Mouse (Mus musculus) kidney, adult 2 months (tissue): ENCODE data around the gene Olfr644. TPM values are rescaled to one million over a fixed set of nuclear protein-coding genes. Genes with fewer than 3 reads are reported as not detected.

ENCODE experiments used
- DNase-seq: peaks from one replicate; pipeline ENCODE4 v3.0.0; 2021
- H3K27ac ChIP-seq: fragments of 200-500 bp; 2 replicates; pipeline ENCODE4 v1.5.1; 2012; ENCODE audit warnings: low read depth, low read length, control low read depth, inconsistent platforms; ENCODE audit not compliant: insufficient read depth
- H3K27me3 ChIP-seq: fragments of 200-500 bp; replicated peaks from 2 replicates; pipeline ENCODE4 v1.6.1; 2012; ENCODE audit warnings: mild to moderate bottlenecking, moderate library complexity, low read length, inconsistent platforms; ENCODE audit not compliant: control insufficient read depth, insufficient read depth
- H3K36me3 ChIP-seq: fragments of 200-500 bp; 2 replicates; pipeline ENCODE4 v1.6.1; 2012; ENCODE audit warnings: mild to moderate bottlenecking, moderate library complexity, low read length, inconsistent platforms; ENCODE audit not compliant: control insufficient read depth, insufficient read depth
- H3K4me1 ChIP-seq: fragments of 200-500 bp; 2 replicates; pipeline ENCODE4 v1.6.1; 2011; ENCODE audit warnings: low read length; ENCODE audit not compliant: control insufficient read depth, insufficient read depth
- H3K4me3 ChIP-seq: fragments of 200-500 bp; 2 replicates; pipeline ENCODE4 v1.5.1; 2011; ENCODE audit warnings: mild to moderate bottlenecking, low read depth, low read length, control low read depth; ENCODE audit not compliant: insufficient read depth
- CTCF ChIP-seq: fragments of 200-500 bp; conservative IDR thresholded peaks from 2 replicates; pipeline ENCODE4 v1.5.1; 2011; ENCODE audit warnings: low read depth, mild to moderate bottlenecking, control low read depth, low read length, moderate library complexity, mixed read lengths; ENCODE audit not compliant: insufficient read depth, insufficient read length
- POLR2A ChIP-seq: fragments of 200-500 bp; IDR thresholded peaks from one replicate; pipeline ENCODE4 v1.6.1; 2011; ENCODE audit warnings: low read depth, low read length, control low read depth
- WGBS: fragments of 180-500 bp; shearing (Covaris S2); methylation state at CpG from one replicate; pipeline ENCODE4 v1.1.7; 2018; 5-methylcytosine and 5-hydroxymethylcytosine counted together
- polyA plus RNA-seq: library from polyadenylated mRNA; depleted of rRNA; stranded (reverse); fragments of >200 nt; gene quantifications from 2 replicates; pipeline ENCODE4 v1.2.3, GENCODE M21; 2012; rRNA removed

The Olfr644 gene
- not detected in 2 replicates for polyA plus RNA-seq

- no peak for TF ChIP-seq CTCF
- TF ChIP-seq POLR2A = no peak
- Histone ChIP-seq H3K4me3 (no peak within 1 kb of the TSS), H3K27ac (no peak within 1 kb of the TSS), H3K4me1 (no peaks in the 10 kb centered on the region), H3K27me3 (no peaks in the 10 kb centered on the region), H3K36me3 (no peaks in the 10 kb centered on the region)
- 62% methylated on average over 2 of the region's 2 CpGs for WGBS
- DNase-seq = no peak
Observed at GRCm38 (mm10) chr7:104071769-104072168, at the start of gene Olfr644. Gene Olfr644 (minus strand): TSS chr7:104071869.

- H3K36me3 ChIP-seq = no peaks in the 10 kb centered on the region
- no peak for DNase-seq
- no peak within 1 kb of the TSS for H3K27ac ChIP-seq
- TF ChIP-seq CTCF (no peak), POLR2A (no peak)
- H3K4me1 ChIP-seq = no peaks in the 10 kb centered on the region
- H3K4me3 ChIP-seq = no peak within 1 kb of the TSS
- no peaks in the 10 kb centered on the region for H3K27me3 ChIP-seq
Observed at GRCm38 (mm10) chr7:104104757-104104972, 33.0 kb upstream of the Olfr644 start, which contains the start of gene Olfr646. Gene Olfr646 (plus strand): TSS chr7:104104873.

GRCm38 (mm10) chr7:104103913-104104756 lies 32.5 kb upstream of the Olfr644 start:
- Histone ChIP-seq H3K27me3 (no peaks in the 10 kb centered on the region), H3K4me1 (no peaks in the 10 kb centered on the region), H3K4me3 (no peak overlapping the region), H3K36me3 (no peaks in the 10 kb centered on the region), H3K27ac (no peak overlapping the region)
- TF ChIP-seq CTCF (no peak), POLR2A (no peak)
- DNase-seq = no peak
- WGBS = 26% methylated on average over 4 of the region's 4 CpGs

GRCm38 (mm10) chr7:104085365-104085764 lies 13.7 kb upstream of the Olfr644 start, which contains the start of gene Olfr645:
Gene Olfr645 (minus strand): TSS chr7:104085465.
- no peaks in the 10 kb centered on the region for H3K36me3 ChIP-seq
- TF ChIP-seq CTCF (no peak), POLR2A (no peak)
- 81% methylated on average over 1 of the region's 1 CpGs for WGBS
- DNase-seq = no peak
- no peaks in the 10 kb centered on the region for H3K4me1 ChIP-seq
- no peaks in the 10 kb centered on the region for H3K27me3 ChIP-seq
- no peak within 1 kb of the TSS for H3K27ac ChIP-seq
- H3K4me3 ChIP-seq = no peak within 1 kb of the TSS

- 47% methylated on average over 2 of the region's 2 CpGs for WGBS
- Histone ChIP-seq H3K27me3 (no peaks in the 10 kb centered on the region), H3K27ac (no peak within 1 kb of the TSS), H3K36me3 (no peaks in the 10 kb centered on the region), H3K4me3 (no peak within 1 kb of the TSS), H3K4me1 (no peaks in the 10 kb centered on the region)
- no peak for TF ChIP-seq POLR2A
- TF ChIP-seq CTCF = no peak
- DNase-seq = no peak
Observed at GRCm38 (mm10) chr7:104061345-104061744, 10.3 kb downstream of the Olfr644 start, which contains the start of gene 4930516K23Rik. Gene 4930516K23Rik (minus strand): TSS chr7:104061445.

GRCm38 (mm10) chr7:104059215-104059614 lies 12.5 kb downstream of the Olfr644 start:
- Histone ChIP-seq H3K27ac (no peak overlapping the region), H3K36me3 (no peaks in the 10 kb centered on the region), H3K27me3 (no peaks in the 10 kb centered on the region), H3K4me1 (no peaks in the 10 kb centered on the region), H3K4me3 (no peak overlapping the region)
- no peak for DNase-seq
- no peak for TF ChIP-seq CTCF
- TF ChIP-seq POLR2A = no peak
- 89% methylated on average over 1 of the region's 1 CpGs for WGBS

GRCm38 (mm10) chr7:104052566-104052965 lies 19.1 kb downstream of the Olfr644 start, which contains the start of gene Olfr642:
Gene Olfr642 (minus strand): TSS chr7:104052666.
- no peaks in the 10 kb centered on the region for H3K36me3 ChIP-seq
- TF ChIP-seq POLR2A (no peak), CTCF (no peak)
- 70% methylated on average over 1 of the region's 1 CpGs for WGBS

GRCm38 (mm10) chr7:104050745-104051144 lies 20.9 kb downstream of the Olfr644 start:
- Histone ChIP-seq H3K36me3 (no peaks in the 10 kb centered on the region), H3K27me3 (no peaks in the 10 kb centered on the region), H3K4me1 (no peaks in the 10 kb centered on the region), H3K27ac (no peak overlapping the region), H3K4me3 (no peak overlapping the region)
- WGBS = 87% methylated on average over 4 of the region's 4 CpGs
- TF ChIP-seq POLR2A = no peak
- TF ChIP-seq CTCF = no peak
- no peak for DNase-seq

More at GRCm38 (mm10) chr7:104052566-104052965, 19.1 kb downstream of the Olfr644 start, which contains the start of gene Olfr642:
- no peaks in the 10 kb centered on the region for H3K4me1 ChIP-seq
- no peak within 1 kb of the TSS for H3K27ac ChIP-seq
- H3K27me3 ChIP-seq = no peaks in the 10 kb centered on the region
- DNase-seq = no peak
- no peak within 1 kb of the TSS for H3K4me3 ChIP-seq
